Mouse (Mus musculus): ENCODE data around the gene Tdrd12. TPM values are rescaled to one million over a fixed set of nuclear protein-coding genes. Genes with fewer than 3 reads are reported as not detected.
"Not testable (repeated sequence)": the region's sequence is repeated elsewhere in the genome, so short reads cannot be mapped to it uniquely, and the experiment has no call there.

Gene Tdrd12
- polyA plus RNA-seq, 1 experiment from 2014 or later = 1.2 TPM

DNA sequence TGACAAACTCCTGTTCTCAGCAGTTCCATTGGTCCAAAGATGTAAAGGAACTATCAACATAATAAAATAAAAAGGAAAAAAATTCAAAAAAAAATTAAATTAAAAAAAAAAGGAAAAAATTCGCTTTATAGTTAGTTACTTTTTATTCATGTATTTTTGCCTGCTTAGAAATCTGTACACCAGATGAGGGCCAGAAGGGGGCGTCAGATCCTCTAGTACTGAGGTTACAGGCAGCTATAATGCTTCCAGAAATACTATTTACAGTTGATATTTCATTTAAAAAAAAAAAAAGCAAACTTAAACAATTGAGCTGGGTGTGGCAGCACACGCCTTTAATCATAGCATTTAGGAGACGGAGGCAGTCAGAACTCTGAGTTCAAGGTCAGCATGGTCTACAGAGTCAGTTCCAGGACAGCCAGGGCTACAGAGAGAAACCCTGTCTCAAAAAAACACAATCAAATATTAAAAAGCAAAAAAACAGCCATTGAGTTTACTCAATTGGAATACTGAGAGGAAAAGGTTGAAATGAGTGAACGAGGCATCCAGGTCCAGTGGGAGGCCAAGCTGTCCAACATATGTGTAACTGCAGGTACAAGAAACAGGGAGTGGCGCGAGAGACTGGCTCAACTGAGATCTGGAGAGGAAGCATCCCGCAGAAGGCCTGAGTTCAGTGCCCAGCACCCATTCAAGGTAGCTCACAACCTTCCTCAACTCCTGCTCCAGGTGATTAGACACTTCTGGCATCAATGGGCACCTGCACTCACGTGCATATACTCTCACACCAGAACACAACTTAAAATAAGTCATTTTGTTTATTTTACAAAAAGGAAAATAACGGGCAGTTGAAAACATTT is 16.4 kb upstream of the Tdrd12 start:
- WGBS = 54% methylated on average over 10 of the region's 10 CpGs
- no peak overlapping the region for H3K27ac ChIP-seq
- peak overlapping the region; percentile 95 for H3K4me2 ChIP-seq (replicated peaks)
- no peak for ATAC-seq
- H3K27me3 ChIP-seq (replicated peaks) = no peaks in the 10 kb centered on the region
- peak overlapping the region; percentile 78 for H3K4me3 ChIP-seq (replicated peaks)
- H3K4me1 ChIP-seq (replicated peaks) = peaks cover 6% of the 10 kb centered on the region
- H3K9me3 ChIP-seq = no peaks in the 10 kb centered on the region
- H3K9ac ChIP-seq = no peak overlapping the region
- H3K36me3 ChIP-seq = peaks cover 19% of the 10 kb centered on the region

DNA sequence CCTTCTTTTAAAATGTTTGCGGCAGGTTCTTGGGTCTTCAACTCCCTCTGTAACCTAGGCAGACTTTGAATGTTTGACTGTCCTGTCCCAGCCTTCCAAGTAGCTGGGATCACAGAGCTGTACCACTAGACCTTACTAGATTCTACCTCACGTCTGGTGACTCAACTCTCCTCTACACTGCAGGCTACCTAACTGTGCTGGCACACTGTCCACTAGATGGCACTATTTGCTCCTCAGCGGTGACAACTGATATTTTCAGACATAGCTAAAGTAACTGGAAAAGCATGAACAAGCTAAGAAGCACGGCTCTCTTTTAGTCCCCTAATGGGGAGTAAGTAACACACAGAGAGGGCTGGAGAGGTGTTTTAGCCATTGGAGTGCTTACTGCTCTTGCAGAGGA is 8.3 kb upstream of the Tdrd12 start:
- Histone ChIP-seq H3K27me3 (replicated peaks) (no peaks in the 10 kb centered on the region), H3K4me2 (replicated peaks) (no peak overlapping the region), H3K4me3 (replicated peaks) (no peak overlapping the region), H3K9me3 (no peaks in the 10 kb centered on the region), H3K36me3 (peaks cover 19% of the 10 kb centered on the region), H3K9ac (no peak overlapping the region), H3K27ac (no peak overlapping the region), H3K4me1 (replicated peaks) (no peaks in the 10 kb centered on the region)
- ATAC-seq = peak; percentile 82
- 30% methylated on average over 4 of the region's 4 CpGs for WGBS

DNA sequence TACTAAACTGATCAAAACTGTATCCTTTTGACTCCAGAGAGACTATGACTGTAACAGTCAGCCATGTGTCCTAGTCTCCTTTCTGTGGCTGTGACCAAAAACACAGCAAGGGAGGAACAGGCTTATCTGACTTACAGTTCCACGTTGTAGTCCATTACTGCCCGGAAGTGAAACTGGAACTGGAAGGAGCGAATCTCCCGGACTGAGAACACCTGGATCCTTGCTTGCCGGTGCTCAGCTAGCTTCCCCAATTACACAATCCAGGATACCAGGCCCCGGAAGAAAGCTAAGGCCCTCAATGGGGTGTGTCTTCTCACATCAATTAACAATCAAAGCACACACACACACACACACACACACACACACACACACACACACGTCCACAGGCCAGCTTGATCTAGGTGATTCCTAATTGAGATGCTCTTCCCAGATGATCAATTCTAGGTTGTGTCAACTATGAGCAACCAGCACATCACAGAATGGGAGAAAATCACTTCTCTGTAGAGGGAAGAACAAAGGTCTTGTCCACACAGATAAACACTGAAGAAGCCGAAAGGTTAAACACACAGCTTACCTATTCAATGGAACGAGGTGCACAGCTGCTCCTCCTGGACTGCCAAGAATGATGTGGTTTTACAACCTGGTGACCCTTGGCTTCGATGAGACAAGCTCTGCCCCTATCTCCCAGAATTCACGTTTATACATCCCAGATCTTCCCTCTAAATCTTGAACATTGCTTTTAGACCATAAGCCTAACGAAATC is 1.6 kb downstream of the Tdrd12 start:
- 48% methylated on average over 12 of the region's 12 CpGs for WGBS
- Histone ChIP-seq H3K4me3 (replicated peaks) (no peak overlapping the region), H3K9me3 (no peaks in the 10 kb centered on the region), H3K4me2 (replicated peaks) (peak overlapping the region; percentile 25; the same call in 1 of the 2 replicates), H3K4me1 (replicated peaks) (no peaks in the 10 kb centered on the region), H3K27me3 (replicated peaks) (no peaks in the 10 kb centered on the region), H3K27ac (no peak overlapping the region), H3K36me3 (no peaks in the 10 kb centered on the region), H3K9ac (no peak overlapping the region)
- ATAC-seq = peak; percentile 73

DNA sequence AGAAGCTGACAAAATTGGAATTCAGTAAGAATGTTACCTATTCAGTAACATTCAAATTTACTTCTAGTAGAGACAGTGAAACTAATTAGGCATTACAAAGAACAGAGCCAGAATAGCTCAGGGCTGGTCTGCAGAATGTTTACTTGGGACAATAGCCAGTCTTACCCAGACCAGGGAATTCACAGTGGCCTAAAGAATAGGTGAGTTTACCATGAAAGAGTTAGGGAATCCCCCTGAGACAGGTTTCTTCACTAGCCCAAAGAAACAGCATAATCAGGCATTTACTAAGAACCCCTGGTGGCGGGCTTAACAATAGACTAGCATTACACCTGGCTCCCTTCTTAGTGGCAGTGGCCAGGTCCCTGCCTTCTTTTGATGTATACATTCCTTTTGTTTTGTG is 7.0 kb downstream of the Tdrd12 start:
- 62% methylated on average over 1 of the region's 1 CpGs for WGBS
- H3K4me1 ChIP-seq (replicated peaks); H3K27ac ChIP-seq; ATAC-seq; H3K4me2 ChIP-seq (replicated peaks); H3K9me3 ChIP-seq; H3K4me3 ChIP-seq (replicated peaks); H3K36me3 ChIP-seq; H3K9ac ChIP-seq; H3K27me3 ChIP-seq (replicated peaks): not testable (repeated sequence)

DNA sequence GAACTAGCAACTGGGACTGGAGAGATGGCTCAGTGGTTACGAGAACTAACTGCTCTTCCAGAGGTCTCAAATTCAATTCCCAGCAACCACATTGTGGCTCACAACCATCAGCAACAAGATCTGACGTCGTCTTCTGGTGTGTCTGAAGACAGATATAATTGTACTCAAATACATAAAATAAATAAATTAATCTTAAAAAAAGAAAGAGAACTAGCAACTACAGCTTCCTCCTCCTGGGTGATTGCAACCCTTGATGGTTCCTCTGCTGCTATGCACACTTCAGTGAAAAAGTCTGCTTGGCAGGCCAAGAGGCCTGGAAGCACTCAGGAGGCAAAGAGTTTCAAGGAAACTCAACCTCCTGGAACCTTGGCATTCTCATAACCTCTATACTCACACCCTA is 7.5 kb downstream of the Tdrd12 start:
- no peaks in the 10 kb centered on the region for H3K9me3 ChIP-seq
- 87% methylated on average over 3 of the region's 3 CpGs for WGBS
- H3K36me3 ChIP-seq = no peaks in the 10 kb centered on the region
- no peak overlapping the region for H3K27ac ChIP-seq
- no peak overlapping the region for H3K4me3 ChIP-seq (replicated peaks)
- no peak overlapping the region for H3K4me2 ChIP-seq (replicated peaks)
- no peak for ATAC-seq
- H3K27me3 ChIP-seq (replicated peaks) = no peaks in the 10 kb centered on the region
- H3K4me1 ChIP-seq (replicated peaks) = no peaks in the 10 kb centered on the region
- H3K9ac ChIP-seq = no peak overlapping the region

DNA sequence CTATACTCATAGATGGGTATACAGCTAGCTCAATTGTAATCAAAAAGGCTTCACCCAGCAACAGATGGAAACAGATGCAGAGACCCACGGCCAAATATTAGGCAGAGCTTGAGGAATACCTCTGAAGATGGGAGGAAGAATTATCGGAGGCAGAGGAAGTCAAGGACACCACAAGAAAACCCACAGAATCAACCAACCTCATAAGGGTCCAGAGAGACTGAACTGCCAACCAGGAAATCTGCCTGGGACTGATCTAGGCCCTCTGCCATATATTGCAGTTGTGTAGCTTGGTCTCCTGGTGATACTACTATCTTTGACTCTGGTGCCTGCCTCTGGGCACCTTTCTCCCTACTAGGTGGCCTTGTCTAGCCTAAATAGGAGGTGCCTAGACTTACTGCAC is 10.8 kb downstream of the Tdrd12 start:
- WGBS = 73% methylated on average over 2 of the region's 2 CpGs
- no peak overlapping the region for H3K4me2 ChIP-seq (replicated peaks)
- H3K9ac ChIP-seq = no peak overlapping the region
- no peak overlapping the region for H3K4me3 ChIP-seq (replicated peaks)
- H3K36me3 ChIP-seq = no peaks in the 10 kb centered on the region
- H3K4me1 ChIP-seq (replicated peaks) = no peaks in the 10 kb centered on the region
- no peak for ATAC-seq
- H3K27ac ChIP-seq = no peak overlapping the region
- H3K27me3 ChIP-seq (replicated peaks) = no peaks in the 10 kb centered on the region
- H3K9me3 ChIP-seq = no peaks in the 10 kb centered on the region

DNA sequence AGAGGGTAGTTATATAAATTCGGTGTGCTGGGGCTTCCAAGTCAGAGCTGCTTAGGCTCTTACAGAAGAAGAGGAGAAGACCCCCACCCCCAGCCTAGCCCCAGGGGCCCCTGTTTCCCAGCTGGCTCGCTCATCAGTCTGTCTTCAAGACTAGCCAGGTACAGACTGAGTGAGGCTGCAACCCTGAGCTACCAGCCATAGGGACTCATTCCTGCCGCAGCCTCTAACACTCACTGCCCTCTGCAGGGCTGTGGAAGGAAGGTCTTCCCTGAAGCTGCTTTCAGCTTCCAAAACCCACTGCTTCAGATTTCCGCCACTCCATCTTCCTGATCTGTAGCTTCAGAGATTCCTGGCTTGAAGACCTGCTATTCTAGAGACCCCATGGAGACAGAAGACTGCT is 35.5 kb downstream of the Tdrd12 start:
- H3K9ac ChIP-seq = no peak overlapping the region
- no peak overlapping the region for H3K4me3 ChIP-seq (replicated peaks)
- no peaks in the 10 kb centered on the region for H3K9me3 ChIP-seq
- peak; percentile 53; the same call in 1 of the 2 replicates for ATAC-seq
- no peak overlapping the region for H3K4me2 ChIP-seq (replicated peaks)
- no peaks in the 10 kb centered on the region for H3K27me3 ChIP-seq (replicated peaks)
- 30% methylated on average over 4 of the region's 4 CpGs for WGBS
- no peaks in the 10 kb centered on the region for H3K4me1 ChIP-seq (replicated peaks)
- no peak overlapping the region for H3K27ac ChIP-seq
- no peaks in the 10 kb centered on the region for H3K36me3 ChIP-seq

DNA sequence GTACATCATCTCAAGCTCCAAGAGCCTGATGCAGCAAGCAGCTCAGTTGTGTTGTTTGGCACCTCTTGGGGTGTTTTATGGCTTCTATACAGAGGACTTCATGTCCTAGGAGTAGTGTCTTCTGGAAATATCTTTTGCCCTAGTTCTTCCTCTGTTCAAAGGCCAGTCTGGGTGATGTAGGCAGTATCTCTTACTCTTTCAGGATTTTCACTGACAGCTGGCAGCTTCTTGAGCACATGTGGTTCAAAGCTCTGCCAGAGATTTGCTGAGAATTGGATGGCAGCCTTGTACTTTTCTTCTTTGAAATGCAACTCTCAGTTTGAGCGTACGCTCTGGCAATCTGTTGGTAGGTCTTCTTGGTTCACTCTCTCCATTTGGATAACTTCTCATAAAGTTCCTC is 40.0 kb downstream of the Tdrd12 start:
- Histone ChIP-seq H3K27ac (no peak overlapping the region), H3K9ac (no peak overlapping the region), H3K36me3 (no peaks in the 10 kb centered on the region), H3K4me2 (replicated peaks) (no peak overlapping the region), H3K4me3 (replicated peaks) (no peak overlapping the region), H3K27me3 (replicated peaks) (no peaks in the 10 kb centered on the region), H3K4me1 (replicated peaks) (no peaks in the 10 kb centered on the region), H3K9me3 (no peaks in the 10 kb centered on the region)
- WGBS = 93% methylated on average over 2 of the region's 2 CpGs
- ATAC-seq = no peak

DNA sequence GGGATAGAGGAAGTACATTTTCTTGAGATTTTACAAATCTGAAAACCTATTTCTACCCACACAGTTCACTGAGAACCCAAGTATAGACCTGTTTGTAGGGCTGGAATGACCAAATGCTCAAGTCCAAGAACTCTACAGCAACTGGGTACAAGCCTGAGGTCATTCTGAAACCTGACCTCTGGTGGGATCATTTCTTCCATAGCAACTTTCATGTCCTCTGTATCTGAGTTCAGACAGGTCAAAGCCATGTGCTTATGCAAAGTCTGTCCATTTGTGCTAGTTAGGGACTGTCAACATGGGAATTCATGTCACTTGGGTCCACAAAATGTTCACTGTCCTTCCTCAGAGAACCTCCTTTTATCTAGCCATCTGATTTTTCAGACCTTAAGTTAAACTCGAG is 46.5 kb downstream of the Tdrd12 start:
- Histone ChIP-seq H3K4me1 (replicated peaks) (no peaks in the 10 kb centered on the region), H3K9ac (no peak overlapping the region), H3K4me2 (replicated peaks) (no peak overlapping the region), H3K4me3 (replicated peaks) (no peak overlapping the region), H3K9me3 (no peaks in the 10 kb centered on the region), H3K36me3 (no peaks in the 10 kb centered on the region), H3K27ac (no peak overlapping the region), H3K27me3 (replicated peaks) (no peaks in the 10 kb centered on the region)
- 79% methylated on average over 1 of the region's 1 CpGs for WGBS
- no peak for ATAC-seq

DNA sequence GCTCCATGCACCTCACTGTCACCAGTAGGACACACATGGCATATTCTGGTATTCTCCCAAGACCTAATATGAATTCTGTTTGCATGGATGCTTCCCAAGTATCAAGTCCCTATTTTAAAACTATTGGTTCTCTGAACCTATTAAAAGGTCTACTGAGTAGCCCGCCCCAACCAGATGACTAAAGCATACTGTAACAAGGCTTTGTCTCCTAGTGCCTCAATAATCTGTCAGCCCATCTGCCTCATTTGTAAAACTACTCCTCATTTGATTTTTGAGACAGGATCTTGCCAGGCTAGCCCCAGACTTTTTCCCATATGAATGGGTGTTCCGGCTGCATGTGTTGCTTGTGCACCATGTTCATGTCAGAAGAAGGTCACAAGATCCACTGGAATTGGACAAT is 47.4 kb downstream of the Tdrd12 start:
- 91% methylated on average over 2 of the region's 2 CpGs for WGBS
- H3K4me3 ChIP-seq (replicated peaks) = no peak overlapping the region
- H3K9me3 ChIP-seq = no peaks in the 10 kb centered on the region
- H3K4me1 ChIP-seq (replicated peaks) = no peaks in the 10 kb centered on the region
- no peak for ATAC-seq
- no peak overlapping the region for H3K27ac ChIP-seq
- H3K4me2 ChIP-seq (replicated peaks) = no peak overlapping the region
- H3K9ac ChIP-seq = no peak overlapping the region
- H3K36me3 ChIP-seq = no peaks in the 10 kb centered on the region
- no peaks in the 10 kb centered on the region for H3K27me3 ChIP-seq (replicated peaks)

DNA sequence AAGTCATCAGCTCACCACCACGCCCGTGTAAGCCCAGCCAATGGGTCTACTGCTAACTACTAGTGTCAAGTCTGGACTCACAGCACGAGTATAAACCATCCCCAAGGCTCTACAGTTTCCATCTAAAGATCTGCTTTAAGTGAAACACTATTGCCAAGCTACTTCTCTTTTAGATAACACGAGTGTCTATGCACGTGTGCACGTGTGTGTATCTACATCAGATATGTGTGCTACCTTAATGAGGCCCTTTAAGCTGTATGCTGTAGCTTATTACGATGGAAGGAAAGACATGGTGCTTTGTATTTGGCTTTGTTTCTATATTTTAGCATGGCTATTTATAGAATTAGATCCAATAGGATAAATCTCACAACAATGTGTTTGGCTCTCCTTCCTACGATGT is 51.0 kb downstream of the Tdrd12 start:
- ATAC-seq = no peak
- Histone ChIP-seq H3K4me3 (replicated peaks) (no peak overlapping the region), H3K36me3 (no peaks in the 10 kb centered on the region), H3K9ac (no peak overlapping the region), H3K4me1 (replicated peaks) (no peaks in the 10 kb centered on the region), H3K9me3 (no peaks in the 10 kb centered on the region), H3K27ac (no peak overlapping the region), H3K4me2 (replicated peaks) (no peak overlapping the region), H3K27me3 (replicated peaks) (no peaks in the 10 kb centered on the region)
- 86% methylated on average over 8 of the region's 8 CpGs for WGBS

DNA sequence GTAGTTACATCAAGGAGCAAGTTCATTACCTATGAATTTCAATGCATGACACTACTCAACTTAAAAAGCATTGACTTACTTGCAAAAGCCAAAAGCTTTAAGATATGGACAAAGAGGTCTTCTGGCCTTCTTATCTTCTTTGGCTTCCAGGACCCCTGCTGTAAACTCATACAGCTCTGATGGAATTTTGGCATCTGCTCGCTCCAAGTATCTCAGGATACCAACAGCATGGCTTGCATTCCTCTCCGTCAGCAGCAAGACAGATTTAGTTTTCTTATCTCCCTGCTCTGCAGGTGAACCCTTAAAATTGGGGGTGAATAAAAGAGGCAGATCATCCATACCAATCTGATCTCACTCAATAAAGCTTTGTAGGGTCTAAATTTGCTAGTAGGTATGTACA is 52.4 kb downstream of the Tdrd12 start:
- Histone ChIP-seq H3K27me3 (replicated peaks) (no peaks in the 10 kb centered on the region), H3K4me2 (replicated peaks) (no peak overlapping the region), H3K4me1 (replicated peaks) (no peaks in the 10 kb centered on the region), H3K9ac (no peak overlapping the region), H3K4me3 (replicated peaks) (no peak overlapping the region), H3K27ac (no peak overlapping the region), H3K9me3 (no peaks in the 10 kb centered on the region), H3K36me3 (no peaks in the 10 kb centered on the region)
- ATAC-seq = no peak
- 57% methylated on average over 2 of the region's 2 CpGs for WGBS

DNA sequence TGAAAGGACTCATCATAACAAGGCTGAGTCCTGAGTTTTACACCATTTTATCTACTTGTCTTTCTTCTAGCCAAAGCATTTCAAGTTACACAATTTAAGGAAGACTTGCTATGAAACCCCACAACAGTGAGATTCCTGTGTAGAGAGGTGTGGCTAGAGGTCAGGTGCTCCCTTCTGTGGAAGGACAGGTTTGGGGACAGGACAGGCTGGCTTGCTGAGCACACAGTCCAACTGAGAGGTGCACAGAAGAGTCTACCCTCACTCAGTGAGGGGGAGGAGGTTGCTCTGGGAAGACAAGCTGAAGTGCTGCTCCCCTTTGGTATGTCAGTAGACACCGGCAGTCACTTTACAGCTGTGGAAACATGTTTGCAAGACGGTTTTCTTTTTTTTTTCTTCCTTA is 61.1 kb downstream of the Tdrd12 start:
- ATAC-seq = peak; percentile 67; the same call in 1 of the 2 replicates
- H3K27ac ChIP-seq = no peak overlapping the region
- H3K27me3 ChIP-seq (replicated peaks) = no peaks in the 10 kb centered on the region
- 48% methylated on average over 2 of the region's 2 CpGs for WGBS
- no peak overlapping the region for H3K4me2 ChIP-seq (replicated peaks)
- no peak overlapping the region for H3K9ac ChIP-seq
- H3K9me3 ChIP-seq = no peaks in the 10 kb centered on the region
- no peaks in the 10 kb centered on the region for H3K4me1 ChIP-seq (replicated peaks)
- H3K4me3 ChIP-seq (replicated peaks) = no peak overlapping the region
- no peaks in the 10 kb centered on the region for H3K36me3 ChIP-seq

All from intestine, embryonic 15.5 days (tissue).